Mouse (Mus musculus) kidney, embryonic 15.5 days (tissue): Measurements from ENCODE around the gene Rnf34. TPM values are rescaled to one million over a fixed set of nuclear protein-coding genes. Genes with fewer than 3 reads are reported as not detected.

Experiments used
- ATAC-seq: fragments of 200-750 bp; cut with Nextera tagmentation; replicated peaks from 2 replicates; pipeline ENCODE4 v1.8.0; 2017; ENCODE audit warnings: moderate TSS enrichment; ENCODE audit not compliant: low FRiP score
- H3K27ac ChIP-seq: fragments of 300-500 bp; sonication (generic); 2 replicates; pipeline ENCODE4 v1.5.1; 2015; ENCODE audit warnings: mild to moderate bottlenecking, inconsistent platforms
- H3K27me3 ChIP-seq: fragments of 300-500 bp; sonication (generic); 2 replicates; pipeline ENCODE4 v1.6.1; 2015; ENCODE audit warnings: inconsistent platforms
- H3K36me3 ChIP-seq: fragments of 300-500 bp; sonication (generic); 2 replicates; pipeline ENCODE4 v1.6.1; 2015; ENCODE audit warnings: inconsistent platforms
- H3K4me1 ChIP-seq: fragments of 300-500 bp; sonication (generic); 2 replicates; pipeline ENCODE4 v1.6.1; 2015; ENCODE audit warnings: inconsistent platforms
- H3K4me2 ChIP-seq: fragments of 300-500 bp; sonication (generic); 2 replicates; pipeline ENCODE4 v1.6.1; 2015; ENCODE audit warnings: moderate library complexity, mild to moderate bottlenecking, inconsistent platforms
- H3K4me3 ChIP-seq: fragments of 300-500 bp; sonication (generic); replicated peaks from 2 replicates; pipeline ENCODE4 v1.5.1; 2015; ENCODE audit warnings: mild to moderate bottlenecking, inconsistent platforms
- H3K9ac ChIP-seq: fragments of 300-500 bp; sonication (generic); 2 replicates; pipeline ENCODE4 v1.6.1; 2015; ENCODE audit warnings: mild to moderate bottlenecking, inconsistent platforms
- H3K9me3 ChIP-seq: fragments of 300-500 bp; sonication (generic); replicated peaks from 2 replicates; pipeline ENCODE4 v1.6.1; 2016; ENCODE audit warnings: inconsistent platforms
- WGBS: fragments of 180-500 bp; shearing (Covaris S2); methylation state at CpG from one replicate; pipeline ENCODE4 v1.1.7; 2015; ENCODE audit warnings: mixed read lengths; 5-methylcytosine and 5-hydroxymethylcytosine counted together
- polyA plus RNA-seq: library from polyadenylated mRNA; unstranded; fragments of >200 nt; fragmentation: Nextera tagmentation; extraction: Ambion mirVana; gene quantifications from 2 replicates; pipeline ENCODE4 v1.2.1, GENCODE M21; 2015

Rnf34 gene
- polyA plus RNA-seq, 1 experiment from 2014 or later: 34.2 TPM

DNA sequence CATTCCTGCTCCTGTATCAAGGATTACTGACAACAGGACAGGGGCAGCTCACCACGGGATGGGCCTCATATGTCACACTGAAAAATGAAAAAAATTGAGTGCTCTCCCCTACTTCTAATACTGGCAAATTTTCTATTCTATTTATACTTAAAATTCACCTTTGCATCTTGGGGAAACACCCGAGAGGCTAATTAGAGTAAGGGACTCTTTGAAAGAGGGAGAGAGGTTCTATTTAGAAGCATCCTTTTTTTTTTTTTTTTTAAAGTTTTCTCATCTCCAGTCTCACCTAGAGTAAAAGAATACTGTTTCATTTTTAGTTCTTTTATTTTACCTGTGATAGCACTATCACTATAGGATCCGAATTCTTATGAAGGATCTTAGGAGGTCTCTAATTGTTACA lies 24.5 kb downstream of the Rnf34 start:
- H3K4me1 ChIP-seq: 0 out of 2 replicates have a peak, but pooled peaks cover 2% of the 10 kb centered on the region
- H3K27ac ChIP-seq: no peak overlapping the region
- 85% methylated on average over 3 of the region's 3 CpGs for WGBS
- H3K9ac ChIP-seq: no peak overlapping the region
- no peak for ATAC-seq
- H3K27me3 ChIP-seq: no peaks in the 10 kb centered on the region
- H3K9me3 ChIP-seq: no peaks in the 10 kb centered on the region
- H3K36me3 ChIP-seq: peaks cover 75% of the 10 kb centered on the region
- no peak overlapping the region for H3K4me2 ChIP-seq
- no peak overlapping the region for H3K4me3 ChIP-seq

DNA sequence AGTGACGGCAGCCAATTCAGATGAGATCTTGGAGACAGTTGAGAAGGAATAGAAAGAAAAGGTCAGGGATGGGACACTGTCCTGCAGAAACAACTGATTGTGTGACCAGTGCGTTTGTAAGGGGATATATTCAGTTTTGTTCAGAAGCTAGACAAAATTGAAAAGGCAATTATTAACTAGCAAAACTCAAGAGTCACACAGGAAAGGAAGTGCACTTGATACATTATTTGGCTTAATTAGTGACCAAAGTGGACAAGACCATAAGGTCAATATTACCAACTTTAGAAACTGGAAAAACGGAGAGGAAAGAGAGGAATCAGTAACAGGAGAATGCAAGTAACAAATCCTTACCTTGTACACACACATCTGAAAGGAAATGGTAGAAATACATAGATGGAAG lies 26.8 kb downstream of the Rnf34 start:
- 0 out of 2 replicates have a peak, but pooled peaks cover 2% of the 10 kb centered on the region for H3K4me1 ChIP-seq
- H3K9ac ChIP-seq: no peak overlapping the region
- H3K27ac ChIP-seq: peak overlapping the region; percentile 46; the same call in 1 of the 2 replicates
- H3K4me2 ChIP-seq: no peak overlapping the region
- H3K4me3 ChIP-seq: no peak overlapping the region
- H3K27me3 ChIP-seq: no peaks in the 10 kb centered on the region
- H3K9me3 ChIP-seq: no peaks in the 10 kb centered on the region
- peaks cover 85% of the 10 kb centered on the region for H3K36me3 ChIP-seq
- no peak for ATAC-seq
- 71% methylated on average over 3 of the region's 3 CpGs for WGBS

GRCm38 (mm10) chr5:122880241-122880980 lies 30.6 kb downstream of the Rnf34 start:
- peaks cover 30% of the 10 kb centered on the region for H3K4me1 ChIP-seq
- peaks cover 77% of the 10 kb centered on the region for H3K36me3 ChIP-seq
- no peak for ATAC-seq
- H3K9me3 ChIP-seq: no peaks in the 10 kb centered on the region
- no peaks in the 10 kb centered on the region for H3K27me3 ChIP-seq
- H3K4me3 ChIP-seq: no peak overlapping the region
- H3K9ac ChIP-seq: no peak overlapping the region
- H3K27ac ChIP-seq: no peak overlapping the region
- WGBS: 86% methylated on average over 37 of the region's 37 CpGs
- no peak overlapping the region for H3K4me2 ChIP-seq

DNA sequence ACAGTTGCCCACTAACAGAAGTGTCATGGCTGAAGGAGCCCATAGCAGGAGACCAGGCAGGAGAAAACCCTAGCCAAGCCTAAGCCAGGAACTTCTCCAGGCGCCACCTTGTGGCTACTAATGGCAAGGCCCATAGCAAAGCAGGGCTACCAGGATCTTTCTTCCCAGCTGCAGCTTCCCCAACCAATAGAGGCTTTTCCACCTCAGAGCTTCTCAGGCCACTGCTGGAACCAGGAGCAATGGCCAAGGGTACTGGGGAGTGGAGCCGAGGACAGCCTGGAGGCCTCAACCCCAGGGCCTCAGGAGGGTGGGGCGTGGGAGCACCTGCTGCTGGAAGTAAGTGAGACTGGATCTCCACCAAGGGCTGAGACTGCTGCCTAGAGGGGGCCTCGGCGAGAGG lies 31.5 kb downstream of the Rnf34 start:
- Histone ChIP-seq H3K4me1 (peaks cover 38% of the 10 kb centered on the region), H3K36me3 (peaks cover 69% of the 10 kb centered on the region), H3K27me3 (no peaks in the 10 kb centered on the region), H3K27ac (peak overlapping the region; percentile 19), H3K9ac (no peak overlapping the region), H3K4me2 (no peak overlapping the region), H3K9me3 (no peaks in the 10 kb centered on the region), H3K4me3 (no peak overlapping the region)
- ATAC-seq: peak; percentile 73
- 49% methylated on average over 5 of the region's 5 CpGs for WGBS

- Histone ChIP-seq H3K9me3 (no peaks in the 10 kb centered on the region), H3K4me1 (peaks cover 44% of the 10 kb centered on the region), H3K27ac (no peak overlapping the region), H3K36me3 (peaks cover 63% of the 10 kb centered on the region), H3K27me3 (no peaks in the 10 kb centered on the region), H3K4me3 (no peak overlapping the region), H3K9ac (no peak overlapping the region), H3K4me2 (no peak overlapping the region)
- ATAC-seq: no peak
- 90% methylated on average over 18 of the region's 18 CpGs for WGBS
Observed at GRCm38 (mm10) chr5:122882256-122883050, 32.6 kb downstream of the Rnf34 start.

- Histone ChIP-seq H3K27ac (no peak overlapping the region), H3K9ac (no peak overlapping the region), H3K9me3 (no peaks in the 10 kb centered on the region), H3K36me3 (peaks cover 55% of the 10 kb centered on the region), H3K27me3 (no peaks in the 10 kb centered on the region), H3K4me3 (no peak overlapping the region), H3K4me1 (peaks cover 51% of the 10 kb centered on the region), H3K4me2 (no peak overlapping the region)
- ATAC-seq: no peak
- 69% methylated on average over 9 of the region's 9 CpGs for whole genome bisulfite sequencing
Observed at GRCm38 (mm10) chr5:122883237-122883636, 33.4 kb downstream of the Rnf34 start.

DNA sequence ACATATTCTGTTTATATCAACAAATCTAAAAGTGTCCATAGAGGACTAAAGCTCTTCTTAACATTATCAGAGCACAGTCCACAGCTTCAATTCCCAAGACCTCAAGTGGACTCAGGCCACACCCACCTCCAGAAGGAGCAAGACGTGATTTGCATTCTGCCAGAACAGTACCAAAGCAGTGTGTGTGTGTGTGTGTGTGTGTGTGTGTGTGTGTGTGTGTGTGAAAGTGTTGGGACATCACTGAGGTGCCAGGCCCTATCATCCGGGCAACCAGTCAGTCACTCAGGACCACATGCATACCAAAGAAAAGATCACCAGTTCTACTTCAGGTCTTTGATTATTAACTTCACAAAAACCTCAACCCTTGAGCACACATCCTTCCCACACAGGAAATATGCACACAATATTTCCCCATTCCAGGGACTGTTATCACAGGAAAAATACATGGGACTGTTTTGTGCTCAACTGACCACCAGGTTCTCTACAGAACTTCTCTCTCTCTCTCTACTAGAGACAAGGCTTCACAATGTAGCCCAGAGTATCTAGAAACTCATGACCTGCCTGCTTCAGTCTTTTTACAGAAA lies 33.9 kb downstream of the Rnf34 start:
- Histone ChIP-seq H3K36me3 (peaks cover 50% of the 10 kb centered on the region), H3K4me1 (peaks cover 57% of the 10 kb centered on the region), H3K27ac (0 out of 2 replicates have a peak overlapping the region, but pooled peaks have one; percentile 32), H3K4me2 (no peak overlapping the region), H3K9me3 (no peaks in the 10 kb centered on the region), H3K4me3 (no peak overlapping the region), H3K9ac (no peak overlapping the region), H3K27me3 (no peaks in the 10 kb centered on the region)
- no peak for ATAC-seq
- 63% methylated on average over 2 of the region's 2 CpGs for WGBS

GRCm38 (mm10) chr5:122884594-122885348 lies 34.9 kb downstream of the Rnf34 start:
- Histone ChIP-seq H3K9me3 (no peaks in the 10 kb centered on the region), H3K27ac (0 out of 2 replicates have a peak overlapping the region, but pooled peaks have one; percentile 27), H3K4me3 (no peak overlapping the region), H3K27me3 (no peaks in the 10 kb centered on the region), H3K4me2 (no peak overlapping the region), H3K36me3 (peaks cover 40% of the 10 kb centered on the region), H3K4me1 (peaks cover 64% of the 10 kb centered on the region), H3K9ac (no peak overlapping the region)
- WGBS: 45% methylated on average over 7 of the region's 7 CpGs
- no peak for ATAC-seq

- H3K9ac ChIP-seq: no peak overlapping the region
- peak overlapping the region; percentile 63; the same call in 1 of the 2 replicates for H3K27ac ChIP-seq
- no peaks in the 10 kb centered on the region for H3K27me3 ChIP-seq
- no peaks in the 10 kb centered on the region for H3K9me3 ChIP-seq
- no peak overlapping the region for H3K4me3 ChIP-seq
- WGBS: 78% methylated on average over 9 of the region's 9 CpGs
- H3K4me1 ChIP-seq: peaks cover 64% of the 10 kb centered on the region
- peaks cover 17% of the 10 kb centered on the region for H3K36me3 ChIP-seq
- H3K4me2 ChIP-seq: no peak overlapping the region
- no peak for ATAC-seq
Observed at GRCm38 (mm10) chr5:122887033-122887432, 37.2 kb downstream of the Rnf34 start.

DNA sequence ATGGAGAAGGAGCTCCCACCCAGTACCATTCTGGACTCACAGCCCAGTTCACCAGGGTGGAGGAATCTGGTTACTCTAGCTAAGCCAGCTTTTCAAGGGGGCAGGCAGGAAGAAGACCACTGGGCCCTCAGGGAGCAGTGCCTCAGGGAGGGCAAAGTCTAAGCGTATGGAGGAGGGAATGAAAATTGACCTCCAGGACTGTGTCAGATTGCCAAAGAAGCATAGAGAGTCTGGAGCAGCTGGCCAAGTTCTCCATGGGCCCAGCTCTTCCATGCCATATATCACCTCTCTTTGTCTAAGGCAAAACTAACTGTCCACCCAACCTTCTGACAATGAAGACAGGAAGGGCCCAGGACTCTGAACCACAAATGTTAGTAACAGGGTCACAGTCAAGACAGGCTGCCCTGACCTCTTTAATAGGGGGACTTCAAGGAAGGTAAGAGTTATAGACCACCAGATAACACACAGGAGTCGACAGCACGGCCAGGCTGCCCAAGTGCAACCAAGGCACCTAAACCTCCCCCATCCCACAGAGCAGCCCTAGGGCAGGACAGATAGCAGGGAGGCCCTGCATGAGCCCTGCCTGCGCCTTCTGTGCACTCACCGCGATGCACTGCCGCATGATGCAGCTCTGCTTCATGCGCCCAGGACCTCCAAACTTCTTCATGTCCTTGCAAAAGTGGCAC lies 38.2 kb downstream of the Rnf34 start:
- Histone ChIP-seq H3K4me2 (no peak overlapping the region), H3K36me3 (peaks cover 7% of the 10 kb centered on the region), H3K9ac (no peak overlapping the region), H3K27ac (peak overlapping the region; percentile 63), H3K4me1 (peaks cover 57% of the 10 kb centered on the region), H3K27me3 (no peaks in the 10 kb centered on the region), H3K4me3 (no peak overlapping the region), H3K9me3 (no peaks in the 10 kb centered on the region)
- 42% methylated on average over 8 of the region's 8 CpGs for WGBS
- ATAC-seq: peak; percentile 43

- 70% methylated on average over 16 of the region's 16 CpGs for WGBS
- no peaks in the 10 kb centered on the region for H3K9me3 ChIP-seq
- peaks cover 5% of the 10 kb centered on the region for H3K36me3 ChIP-seq
- H3K27ac ChIP-seq: peak overlapping the region; percentile 63
- H3K4me3 ChIP-seq: no peak overlapping the region
- no peak overlapping the region for H3K9ac ChIP-seq
- H3K4me2 ChIP-seq: no peak overlapping the region
- H3K27me3 ChIP-seq: no peaks in the 10 kb centered on the region
- no peak for ATAC-seq
- H3K4me1 ChIP-seq: peaks cover 53% of the 10 kb centered on the region
Observed at GRCm38 (mm10) chr5:122888612-122889214, 38.9 kb downstream of the Rnf34 start.
